Mouse (Mus musculus) megakaryocyte progenitor cell, adult 5-6 weeks (primary cell): Measurements from ENCODE around the gene Dusp6. TPM values are rescaled to one million over a fixed set of nuclear protein-coding genes. Genes with fewer than 3 reads are reported as not detected.
"Not testable (repeated sequence)": the region's sequence is repeated elsewhere in the genome, so short reads cannot be mapped to it uniquely, and the experiment has no call there.

ENCODE experiments used
- ATAC-seq: replicated peaks from 2 replicates; pipeline ENCODE4 v1.8.0; 2016; ENCODE audit warnings: mild to moderate bottlenecking, moderate TSS enrichment, inconsistent platforms; ENCODE audit not compliant: poor library complexity
- total RNA-seq, 2 experiments: library from RNA; stranded (forward) in 1 of 2; stranded (reverse) in 1 of 2; fragments of 157-497, 149-512 nt in 1 of 2; fragments of 200-1000 nt in 1 of 2; gene quantifications; 2 replicates each; pipeline versions ENCODE4 v1.2.3 to v1.2.4; 2015 to 2017

The Dusp6 gene
- total RNA-seq (2015) (23.6 and 24.7 TPM in 2 replicates), total RNA-seq (2017) (19.7 and 19.9 TPM in 2 replicates)

DNA sequence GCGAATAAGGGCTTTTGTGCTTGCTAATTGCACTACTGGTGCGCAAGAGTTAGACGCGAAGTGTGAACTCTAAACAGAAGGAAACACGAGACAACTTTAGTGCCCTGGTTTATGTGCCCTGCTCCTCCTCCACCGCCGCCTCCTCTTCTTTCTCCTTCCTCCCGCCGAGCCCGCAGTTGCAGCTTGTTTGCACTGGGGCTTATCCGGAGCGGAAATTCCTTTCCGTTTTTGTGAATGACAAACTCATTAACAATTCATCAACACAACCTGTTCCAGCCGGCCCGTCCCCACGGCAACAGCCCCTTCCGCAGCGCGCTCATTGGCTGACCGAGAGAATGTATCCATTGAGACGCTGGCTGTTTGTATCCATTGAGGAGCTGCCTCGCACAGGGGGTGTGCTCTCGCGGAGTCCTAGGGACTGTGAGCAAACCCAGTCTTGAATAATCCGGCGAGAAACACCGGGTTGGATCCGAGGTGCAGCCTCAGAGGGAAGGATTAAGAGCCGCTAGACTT lies at the start of gene Dusp6:
Gene Dusp6, plus strand, starts transcription at position 365 of the 513 bp plus-strand sequence.
- ATAC-seq, result peak; percentile 65

DNA sequence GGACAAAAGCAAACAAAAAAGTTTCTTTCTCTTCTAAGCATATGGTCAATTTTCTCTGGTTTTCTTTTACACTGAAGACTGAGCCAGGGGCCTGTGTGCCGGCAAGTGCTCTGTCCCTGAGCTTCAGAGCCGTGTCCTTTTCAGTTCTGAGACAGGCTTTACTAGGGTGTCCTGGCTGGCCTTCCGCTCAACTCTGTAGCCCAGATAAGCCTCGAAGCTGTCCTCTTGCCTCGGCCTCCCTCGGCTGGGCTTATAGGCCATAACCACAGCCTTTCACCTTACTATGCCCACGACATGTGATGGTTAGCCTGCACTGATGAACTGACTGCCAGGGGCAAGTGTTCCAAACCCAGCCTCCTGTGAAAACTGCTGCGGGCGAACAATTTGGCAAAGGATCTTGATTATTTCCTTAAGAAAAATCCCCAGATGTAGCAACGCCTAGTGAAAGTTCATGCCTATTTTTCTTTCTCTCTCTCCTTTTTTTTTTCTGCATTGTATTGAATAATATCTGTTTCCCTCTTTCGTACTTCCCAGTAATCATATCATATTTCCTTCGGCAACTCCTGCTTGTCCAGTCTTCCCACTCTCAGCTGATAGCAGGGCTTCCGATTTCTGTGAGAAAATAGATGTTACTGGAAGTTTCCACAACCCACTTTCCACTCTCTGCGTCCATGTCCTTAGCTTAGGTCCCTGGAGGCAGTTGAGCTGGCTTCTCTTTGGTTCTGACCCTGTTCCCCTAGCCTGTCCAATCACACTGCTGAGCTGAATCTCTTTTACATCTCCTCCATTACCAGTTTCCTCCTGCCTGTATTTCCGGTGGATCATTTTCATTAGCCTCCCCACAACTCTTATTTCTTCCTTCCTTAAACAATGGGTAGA lies 48.4 kb upstream of the Dusp6 start:
- ATAC-seq, result no peak

DNA sequence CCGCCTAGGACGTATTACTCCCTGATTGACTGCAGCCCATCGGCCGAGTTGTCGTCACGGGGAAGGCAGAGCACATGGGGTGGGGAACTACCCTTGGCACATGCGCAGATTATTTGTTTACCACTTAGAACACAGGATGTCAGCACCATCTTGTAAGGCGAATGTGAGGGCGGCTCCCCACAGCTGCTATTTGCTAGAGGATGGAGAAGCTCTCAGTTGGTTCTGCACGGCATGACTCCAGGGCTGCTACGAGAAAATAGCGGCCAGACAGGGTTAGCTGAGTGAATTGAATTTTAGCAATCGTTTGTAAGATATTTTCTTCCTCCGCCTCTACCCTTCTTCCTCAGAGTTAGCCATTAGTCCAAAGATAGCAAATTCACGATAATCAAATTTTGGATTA lies 46.5 kb upstream of the Dusp6 start:
- not testable (repeated sequence) for ATAC-seq

DNA sequence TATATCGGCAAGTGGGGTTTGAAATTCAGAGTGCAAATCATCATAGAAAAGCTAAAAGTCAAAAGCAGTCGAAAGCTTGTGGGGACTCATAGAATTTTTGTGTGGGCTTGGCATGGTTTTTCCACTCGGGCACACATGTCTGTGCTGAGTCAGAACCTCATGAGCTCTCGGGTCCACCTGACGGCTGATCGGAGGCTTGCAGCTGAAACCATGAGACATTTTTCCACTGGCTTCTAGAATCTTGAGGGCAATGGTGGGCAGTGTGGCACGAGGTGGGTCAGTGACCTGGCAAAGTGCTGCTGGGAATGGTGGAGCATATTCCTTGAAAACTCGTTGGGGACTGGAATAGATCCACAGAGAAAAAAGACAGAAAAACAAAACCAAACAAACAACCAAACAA lies 41.5 kb upstream of the Dusp6 start:
- ATAC-seq, result no peak

DNA sequence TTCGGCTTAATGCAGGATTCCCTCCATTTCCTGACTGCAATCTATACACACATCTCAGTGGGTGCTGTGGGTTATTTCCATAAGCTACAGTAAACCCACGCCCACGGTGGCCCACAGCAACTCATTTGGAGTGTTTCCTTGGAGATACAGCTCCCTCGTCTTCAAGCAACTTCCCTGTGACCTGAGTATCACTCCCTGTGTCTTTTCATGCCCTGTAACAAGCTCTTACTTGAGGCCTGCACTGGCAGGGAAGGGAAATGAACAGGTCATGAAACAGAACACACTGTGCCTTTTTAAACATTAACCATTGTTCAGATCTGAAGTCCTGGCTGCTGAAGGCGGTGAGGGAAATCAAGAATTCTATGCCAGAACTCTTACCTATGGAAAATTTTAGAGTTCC lies 40.3 kb upstream of the Dusp6 start:
- ATAC-seq, result no peak

DNA sequence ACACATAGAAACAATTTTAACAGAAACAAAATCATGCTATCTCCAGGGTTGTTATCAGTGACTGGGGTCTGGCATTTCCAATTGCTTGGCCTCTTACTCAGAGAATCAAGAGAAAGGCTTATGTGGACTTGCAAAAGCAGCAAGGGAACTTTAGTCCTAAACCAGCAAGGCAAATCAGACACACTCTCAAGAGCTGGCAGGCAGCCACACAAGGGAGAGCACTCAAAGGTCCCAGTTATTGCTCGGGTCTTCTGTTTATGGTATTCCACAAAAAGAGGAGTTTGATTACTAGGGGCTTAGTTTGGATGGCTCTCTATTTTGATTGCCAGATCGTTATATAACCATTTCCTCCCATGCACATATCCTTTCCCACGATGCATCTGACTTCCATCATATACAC lies 38.8 kb upstream of the Dusp6 start:
- ATAC-seq, result no peak

DNA sequence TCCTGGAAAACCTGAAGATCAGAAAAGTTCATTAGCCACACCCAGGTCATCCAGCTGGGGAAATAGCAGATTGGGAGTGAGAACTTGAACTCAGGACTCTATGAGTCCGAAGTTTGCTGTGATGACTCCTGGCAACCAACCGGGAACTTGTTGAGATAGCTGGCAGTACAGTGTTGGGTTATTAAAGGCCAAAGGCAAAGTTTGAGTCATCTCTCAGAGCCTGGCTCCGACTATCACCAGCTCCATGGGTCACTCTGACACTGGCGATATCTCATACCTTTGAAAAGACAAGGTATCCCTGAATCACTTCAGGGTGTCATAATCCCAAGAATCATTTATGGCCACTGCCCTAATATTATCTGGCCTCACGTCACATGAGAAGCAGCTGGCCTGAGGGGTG lies 36.2 kb upstream of the Dusp6 start:
- no peak for ATAC-seq

DNA sequence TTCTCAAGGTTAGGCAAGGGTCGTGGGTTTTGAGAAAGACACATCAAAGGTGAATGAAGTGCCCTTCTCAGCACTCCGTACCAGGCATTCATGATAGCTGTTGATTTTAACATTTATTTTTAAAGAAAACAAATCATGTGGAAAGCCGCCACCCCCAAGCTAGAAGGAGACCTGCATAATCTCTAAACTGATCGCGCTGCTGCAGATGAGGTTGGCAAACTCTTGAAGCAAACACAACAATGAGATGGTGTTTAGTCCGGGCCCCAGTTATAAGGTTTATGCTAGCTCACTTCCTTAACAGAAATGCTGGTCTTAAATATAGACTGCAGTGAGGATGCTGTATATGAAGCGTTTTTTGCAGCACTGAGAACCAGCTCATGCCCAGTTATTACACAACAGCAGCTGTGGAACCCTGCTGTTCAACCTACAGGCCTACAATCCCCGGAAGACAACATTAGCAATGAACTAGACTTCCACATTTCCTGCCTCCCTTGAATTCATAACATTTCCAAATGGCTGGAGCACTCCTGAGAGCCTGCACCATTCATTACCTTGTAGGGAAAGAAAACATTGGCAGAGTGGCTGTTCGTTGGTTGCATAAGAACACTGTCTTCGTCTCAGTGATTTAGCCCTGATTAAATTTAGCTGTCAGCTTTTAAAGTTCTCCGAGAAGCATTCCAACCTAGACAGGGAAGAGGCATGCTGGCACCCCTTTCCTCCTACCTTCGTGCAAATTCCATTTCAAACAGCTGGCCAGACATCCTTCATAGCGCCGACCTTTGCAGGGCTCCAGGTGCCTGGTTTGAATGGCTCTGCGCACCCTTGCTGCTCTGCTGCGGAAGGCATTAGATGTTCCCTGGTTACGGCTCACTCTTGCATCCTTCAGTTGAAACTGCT lies 34.8 kb upstream of the Dusp6 start:
- ATAC-seq, result peak; percentile 60

DNA sequence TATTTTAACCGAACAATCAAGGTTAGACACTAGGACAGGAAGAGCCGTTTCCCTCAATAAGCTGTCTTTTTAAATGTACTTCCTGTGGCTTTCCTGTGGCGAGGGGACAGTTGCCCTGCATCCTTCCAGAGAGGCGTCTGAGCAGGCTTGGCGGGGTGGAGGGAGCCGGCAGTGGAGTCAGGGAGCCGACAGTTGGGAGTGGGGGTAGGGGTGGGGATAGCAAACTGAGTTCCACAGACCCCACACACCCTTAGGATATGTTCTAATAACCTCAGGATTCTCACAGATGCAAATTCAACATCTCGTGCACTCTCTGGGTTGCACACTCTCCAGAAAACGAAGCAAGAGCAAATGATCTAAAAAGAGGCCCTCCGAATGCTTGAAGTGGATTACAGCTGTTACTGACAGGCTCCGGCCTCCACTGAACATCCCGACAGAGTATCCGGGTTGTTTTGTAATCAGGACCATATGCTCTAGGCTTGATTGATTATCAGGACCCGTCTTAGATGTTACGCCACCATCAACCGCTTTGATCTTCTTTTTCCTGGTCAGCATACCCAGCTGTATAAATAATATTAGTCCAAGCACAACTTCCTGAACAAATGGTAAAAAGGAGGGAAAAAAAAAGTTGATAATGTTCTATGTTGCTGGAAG lies 33.9 kb upstream of the Dusp6 start:
- peak; percentile 43 for ATAC-seq

DNA sequence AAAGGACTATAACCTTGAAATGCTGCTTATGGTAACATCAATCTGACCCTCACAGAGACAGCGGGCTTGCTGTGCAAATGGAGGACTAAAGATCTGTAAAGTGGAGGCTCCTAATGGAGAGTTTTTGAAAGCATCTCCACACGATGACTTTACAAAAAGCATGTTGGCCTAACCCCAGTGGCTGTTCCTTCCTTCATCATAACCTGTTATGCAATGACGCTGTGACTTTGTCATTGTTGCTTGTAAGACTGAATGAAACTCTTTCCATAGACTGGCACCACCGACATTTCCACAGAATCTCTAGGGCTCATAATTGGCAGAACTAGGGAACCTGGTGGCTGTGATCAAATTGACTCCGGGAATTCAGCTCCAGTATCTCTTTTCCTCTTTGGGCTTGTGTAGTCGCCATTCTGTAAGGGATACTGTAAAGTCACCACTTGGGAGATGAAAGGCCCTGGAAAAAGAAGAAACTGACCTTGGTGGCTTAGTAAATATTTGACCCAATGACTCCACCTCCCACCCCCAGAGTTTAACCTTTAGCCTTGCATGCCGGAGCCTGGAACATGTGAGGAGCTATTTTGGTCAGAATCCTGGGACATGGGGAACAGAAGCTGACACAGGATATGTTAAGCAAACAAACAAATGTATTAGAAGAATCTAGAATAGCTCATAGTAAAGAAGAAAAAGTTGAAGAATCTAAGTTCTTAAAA lies 30.4 kb upstream of the Dusp6 start:
- ATAC-seq, result peak; percentile 75

DNA sequence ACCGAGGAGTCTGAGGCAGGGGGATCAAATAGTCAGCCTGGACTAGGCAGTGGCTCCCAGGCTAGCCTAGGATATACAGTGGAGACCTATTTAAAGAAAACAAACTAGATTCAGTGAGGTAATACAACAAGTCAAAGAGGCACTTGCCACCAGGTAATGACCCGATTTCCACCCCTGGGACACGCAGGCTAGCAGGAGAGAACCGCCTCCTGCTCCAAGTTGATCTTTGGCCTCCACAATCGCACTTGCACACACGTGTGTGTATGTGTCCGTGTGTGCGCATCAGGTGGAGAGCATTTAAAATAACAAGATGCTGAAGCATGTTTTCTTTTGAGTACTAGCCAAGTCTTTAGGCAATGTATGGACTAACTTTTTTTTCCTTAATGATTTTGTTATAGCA lies 28.7 kb upstream of the Dusp6 start:
- no peak for ATAC-seq

DNA sequence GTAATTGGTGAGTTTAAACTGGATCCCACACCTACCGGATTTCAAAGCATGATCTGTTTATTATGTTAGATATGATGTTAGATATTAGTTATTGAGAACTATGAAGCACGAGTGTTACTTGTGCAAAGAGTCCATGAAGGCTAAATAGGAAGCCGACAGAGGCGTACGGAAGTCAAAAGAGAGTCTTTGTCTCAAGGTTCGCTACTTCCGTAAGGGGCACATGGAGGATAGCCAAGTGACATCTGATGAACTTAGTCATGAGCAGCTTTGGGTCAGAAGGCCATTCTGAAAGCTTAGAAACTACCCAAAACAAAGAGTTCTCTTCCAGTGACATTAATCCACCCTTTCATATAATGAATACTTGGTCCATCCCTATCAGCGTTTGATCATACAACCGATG lies 27.9 kb upstream of the Dusp6 start:
- ATAC-seq, result no peak

DNA sequence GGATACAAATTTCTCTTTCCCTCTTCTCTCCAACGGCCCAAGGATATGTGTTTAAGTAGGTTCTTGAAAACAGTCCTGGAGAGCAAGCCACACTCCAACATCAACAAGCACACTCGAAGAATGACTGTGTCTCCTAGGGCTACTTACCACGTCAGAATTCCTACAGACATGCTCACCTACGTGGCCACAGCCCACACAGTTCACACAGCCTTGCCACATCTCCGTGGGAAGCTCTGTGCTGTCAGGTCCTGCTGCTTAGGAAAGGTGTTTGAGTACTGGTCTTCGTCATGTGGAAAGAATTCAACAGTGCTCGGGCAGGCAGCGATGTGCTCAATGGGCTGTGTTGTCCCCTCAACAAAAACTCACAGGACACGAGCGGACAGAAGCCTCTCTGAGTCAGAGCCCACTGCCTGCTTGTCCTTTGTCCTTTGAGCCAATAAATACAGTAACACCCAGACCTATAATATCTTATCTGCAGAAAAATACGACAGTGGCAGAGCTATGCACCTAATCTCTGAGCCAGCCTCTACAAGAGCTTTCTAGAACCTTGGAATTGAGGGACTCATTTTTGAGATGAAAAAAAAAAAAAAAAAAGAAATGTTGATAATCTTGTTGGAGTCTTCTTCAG lies 25.7 kb upstream of the Dusp6 start:
- ATAC-seq, result no peak

DNA sequence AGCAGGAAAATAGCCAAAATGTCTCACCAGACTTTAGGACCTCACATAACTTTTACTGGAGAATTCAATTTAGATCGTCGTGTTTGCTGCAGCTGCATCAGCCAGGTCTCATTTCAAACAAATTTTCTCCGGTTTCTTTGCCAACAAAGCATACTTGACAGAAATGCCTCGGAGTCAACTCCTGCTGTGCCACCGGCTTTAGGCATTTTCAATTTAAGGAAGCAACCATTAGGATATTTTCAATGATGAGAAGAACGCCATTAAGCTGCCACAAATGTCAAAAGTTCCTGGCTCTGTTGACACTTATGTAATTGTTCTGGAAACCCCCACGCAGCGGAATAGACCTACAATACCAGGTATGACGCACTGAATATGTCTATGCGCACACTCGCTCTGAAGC lies 24.5 kb upstream of the Dusp6 start:
- ATAC-seq, result no peak

DNA sequence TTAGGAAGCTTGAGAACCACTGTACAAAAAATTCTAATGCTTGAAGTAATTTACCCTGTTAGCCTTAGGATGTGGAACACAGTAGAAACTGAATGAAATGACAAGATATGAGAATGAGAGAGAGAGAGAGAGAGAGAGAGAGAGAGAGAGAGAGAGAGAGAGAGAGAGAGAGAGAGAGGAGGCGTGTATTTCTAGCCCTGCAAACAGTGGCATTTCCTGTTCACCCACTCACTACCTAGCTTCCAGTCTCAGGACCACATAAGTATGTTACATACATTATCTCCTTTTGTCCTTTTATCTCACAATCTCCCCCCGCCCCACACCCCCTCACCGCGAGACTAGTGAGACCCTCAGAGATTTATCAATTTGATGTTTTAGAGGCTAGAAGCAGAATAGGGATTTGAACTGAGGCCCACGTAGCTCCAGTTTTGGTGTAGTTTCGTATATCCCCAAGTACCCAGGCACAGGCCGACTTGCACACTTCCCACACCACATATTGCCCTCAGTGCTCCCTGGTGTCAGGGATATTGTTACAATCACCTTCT lies 21.7 kb upstream of the Dusp6 start:
- peak; percentile 7; the same call in 1 of the 2 replicates for ATAC-seq

DNA sequence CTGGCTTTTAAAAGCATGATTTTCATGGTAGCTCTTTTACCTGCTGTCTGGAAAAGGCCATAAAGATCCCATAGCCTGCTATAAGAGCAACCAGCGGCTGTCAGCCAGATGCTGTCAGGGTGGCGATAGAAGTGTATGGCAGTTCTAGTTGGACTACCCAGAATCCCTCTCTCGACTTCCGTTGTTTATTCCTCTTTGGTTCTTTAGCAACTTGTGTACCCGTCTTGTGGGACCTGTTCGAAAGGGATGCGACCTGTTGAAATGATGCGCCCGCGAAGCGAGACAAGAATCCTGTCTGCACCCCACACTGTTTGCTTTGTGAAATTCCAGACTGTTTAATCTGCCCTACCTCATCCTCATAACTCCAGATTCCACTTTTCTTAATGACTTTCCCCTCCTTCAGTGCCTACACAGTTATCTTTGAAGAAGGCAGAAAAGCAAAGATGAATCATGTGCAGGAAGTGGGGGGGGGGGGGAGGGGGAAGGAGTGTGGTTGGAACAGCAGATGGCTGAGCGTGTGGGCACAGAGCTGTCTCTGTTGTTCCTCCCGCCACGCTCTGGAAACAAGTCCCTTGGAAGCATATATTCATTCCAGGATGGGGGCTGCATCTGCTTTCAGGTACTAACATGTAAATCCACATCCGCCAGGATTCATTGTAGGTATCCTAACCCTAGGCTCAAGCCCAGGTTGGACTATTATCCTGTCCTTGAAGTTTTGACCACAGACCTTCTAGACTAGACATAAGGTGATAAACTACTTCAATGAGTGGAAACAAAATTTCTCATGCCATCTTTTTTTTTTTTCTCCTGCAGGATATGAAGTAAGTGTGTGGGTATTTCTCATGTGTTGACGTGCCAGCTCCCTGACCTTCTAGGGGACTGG lies 21.0 kb upstream of the Dusp6 start:
- peak; percentile 75 for ATAC-seq

DNA sequence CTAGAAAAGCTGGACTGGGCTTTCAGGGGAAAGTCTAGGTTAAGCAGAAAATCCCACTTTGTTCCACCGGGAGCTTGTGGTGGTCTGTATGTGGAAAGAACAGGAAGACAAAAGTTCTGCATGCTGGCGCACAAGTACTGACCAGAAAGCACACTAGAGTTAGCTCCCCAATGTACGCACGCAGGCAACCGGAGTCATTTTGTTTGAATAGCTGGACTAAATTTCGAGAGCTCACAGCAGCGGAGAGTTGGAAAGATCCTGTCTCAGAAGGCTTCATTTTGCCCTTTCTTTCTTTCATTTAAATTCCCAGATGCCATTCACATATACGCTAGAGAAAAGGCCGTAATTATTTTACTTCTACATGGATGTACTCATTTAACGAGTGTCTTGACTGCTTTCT lies 20.3 kb upstream of the Dusp6 start:
- ATAC-seq, result no peak

DNA sequence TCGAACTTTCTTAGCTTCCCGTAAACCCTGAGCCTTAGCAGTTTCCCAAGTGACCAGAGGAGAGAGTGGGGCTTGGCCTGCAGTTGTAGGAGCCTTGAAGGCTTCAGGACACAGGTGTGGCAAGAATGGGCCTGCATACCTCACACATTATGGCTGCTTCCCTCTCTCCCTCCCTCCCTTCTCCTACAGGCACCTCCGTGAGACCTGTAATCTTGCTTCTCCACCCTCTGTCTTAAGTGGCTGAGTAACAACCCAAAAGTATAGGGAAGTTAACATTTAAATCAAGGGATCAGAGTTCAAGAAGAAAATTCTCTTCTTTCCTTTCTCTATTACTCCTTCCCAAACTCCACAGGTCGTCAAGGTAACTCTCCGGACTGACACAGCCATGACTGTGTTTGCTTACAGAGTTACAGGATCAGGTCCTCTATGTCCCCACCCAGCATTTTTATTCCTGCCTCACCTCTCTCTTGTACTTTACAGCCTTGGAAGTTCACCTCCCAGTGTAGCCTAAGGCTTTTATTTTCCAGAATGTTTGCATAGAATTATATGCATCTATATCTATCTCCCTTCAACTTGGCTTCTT lies 19.0 kb upstream of the Dusp6 start:
- ATAC-seq, result no peak
